Mouse (Mus musculus): ENCODE measurements around the gene Tmem178b.

Gene Tmem178b

DNA sequence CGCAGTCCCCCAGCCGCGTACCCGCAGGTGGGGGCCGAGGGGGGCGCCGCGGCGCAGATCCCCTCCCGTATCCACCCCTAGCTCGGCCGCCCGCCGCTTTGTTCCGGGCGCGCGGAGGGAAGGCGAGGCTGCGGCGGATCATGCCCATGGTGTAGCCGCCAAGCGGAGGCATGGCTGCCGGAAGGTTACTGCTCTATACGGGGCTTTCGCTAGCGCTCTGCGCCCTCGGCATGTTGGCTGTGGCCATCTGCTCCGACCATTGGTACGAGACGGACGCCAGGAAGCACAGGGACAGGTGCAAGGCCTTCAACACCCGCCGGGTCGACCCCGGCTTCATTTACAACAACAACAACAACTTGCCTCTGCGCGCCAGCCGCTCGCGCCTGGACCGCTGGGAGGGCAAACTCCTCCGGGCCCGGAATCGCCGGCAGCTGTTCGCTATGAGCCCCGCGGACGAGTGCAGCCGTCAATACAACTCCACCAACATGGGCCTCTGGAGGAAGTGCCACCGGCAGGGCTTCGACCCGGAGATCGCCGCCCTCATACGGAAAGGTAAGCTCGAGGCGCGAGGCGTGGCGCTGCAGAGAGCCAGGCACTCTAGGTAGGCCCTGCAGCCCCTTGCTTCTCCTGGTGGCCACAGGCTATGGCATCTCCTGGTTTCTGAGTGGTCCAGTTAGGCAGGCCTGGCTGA, at the start of gene Tmem178b:
Gene Tmem178b (plus strand): TSS at position 371 of the 691 bp plus-strand sequence.
- DNase-seq (ENCODE audit: low read depth): no peak

DNA sequence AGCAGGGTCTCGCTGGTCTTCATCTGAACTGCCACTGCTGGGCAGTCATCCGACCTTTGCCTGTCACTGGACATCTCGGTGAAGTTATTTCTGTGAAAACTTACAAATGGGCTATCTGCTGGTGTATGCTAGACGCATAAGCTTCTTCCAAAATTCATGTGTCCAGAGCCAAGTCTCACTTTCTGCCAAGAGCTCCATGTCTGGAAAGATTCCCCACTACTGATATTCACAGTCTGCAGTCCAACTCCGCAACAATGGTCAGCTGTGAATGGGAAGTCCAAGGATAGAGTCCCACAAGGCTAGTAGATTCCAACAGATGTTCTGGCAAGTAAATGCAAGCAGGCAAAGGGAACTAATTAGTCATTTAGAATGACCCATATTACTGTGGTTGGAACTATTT, 44.3 kb upstream of the Tmem178b start:
- DNase-seq (ENCODE audit: low read depth): no peak

DNA sequence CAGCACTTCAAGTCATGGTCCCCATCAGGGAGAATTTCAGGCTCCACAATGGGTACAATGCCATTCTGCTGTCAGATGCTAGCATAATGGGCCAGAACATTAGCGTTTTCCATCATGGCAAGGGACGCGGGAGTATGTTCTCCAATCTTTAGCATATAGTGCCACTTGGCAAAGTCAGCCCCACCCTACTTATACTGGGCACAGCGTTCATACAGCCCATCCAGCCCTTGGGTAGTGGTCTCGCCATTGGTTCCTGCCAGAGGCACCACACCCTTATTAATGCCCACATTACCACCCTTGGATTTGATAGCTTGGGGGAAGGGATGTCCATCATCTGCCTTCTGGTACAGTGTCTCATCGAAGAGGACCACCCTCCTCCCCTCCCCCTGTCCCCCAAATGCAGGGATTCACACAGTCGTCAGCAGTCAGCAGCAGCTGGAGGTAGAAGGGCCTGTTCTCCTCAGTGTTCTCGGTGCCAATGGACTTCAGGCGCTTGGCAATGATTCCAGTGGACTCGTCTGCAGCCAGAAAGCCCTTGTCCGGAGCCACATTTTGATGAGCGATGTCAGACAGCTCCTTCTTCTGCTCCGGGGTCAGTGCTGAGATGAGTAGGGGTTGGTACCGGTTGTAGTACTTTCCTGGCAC, 29.3 kb upstream of the Tmem178b start:
- DNase-seq (ENCODE audit: low read depth): no peak

DNA sequence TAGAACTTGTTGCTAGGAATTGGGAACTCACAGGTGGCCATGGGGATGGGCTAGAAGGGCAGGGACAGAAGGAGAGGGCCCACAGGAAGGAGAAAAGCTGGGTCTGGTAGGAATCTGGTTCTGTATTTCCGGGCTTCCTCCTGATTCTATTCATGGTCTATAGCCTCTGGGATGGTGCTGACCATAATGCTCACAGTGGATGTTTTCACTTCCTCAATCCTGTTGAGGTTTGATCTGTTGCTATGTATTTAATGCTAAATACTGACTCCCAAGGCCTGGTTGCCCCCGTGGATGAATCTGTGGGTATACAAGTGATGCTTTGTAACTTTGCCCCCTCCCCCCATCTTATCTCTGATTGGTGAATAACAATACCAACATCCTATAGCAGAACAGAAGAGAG, 25.5 kb upstream of the Tmem178b start:
- DNase-seq (ENCODE audit: low read depth): no peak

DNA sequence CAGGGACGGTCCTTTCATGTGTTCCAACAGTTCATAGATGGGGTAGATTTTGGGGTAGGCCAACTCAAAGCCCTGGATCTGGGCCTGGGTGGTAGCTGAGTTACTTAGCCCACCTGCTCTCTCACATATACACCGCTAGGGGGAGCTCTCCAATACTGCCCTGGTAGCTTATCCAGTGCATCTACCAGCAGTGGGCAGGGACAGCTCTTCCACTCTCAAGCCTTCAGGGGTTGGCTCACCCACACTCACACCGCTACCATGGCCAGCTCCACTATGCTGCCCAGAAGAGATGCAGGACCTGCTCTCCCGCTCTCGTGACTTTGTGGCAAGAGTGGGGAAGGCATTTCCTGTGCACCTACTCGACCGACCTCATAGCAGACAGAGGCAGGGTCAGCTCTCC, 24.3 kb upstream of the Tmem178b start:
- DNase-seq (ENCODE audit: low read depth): peak; percentile 8

DNA sequence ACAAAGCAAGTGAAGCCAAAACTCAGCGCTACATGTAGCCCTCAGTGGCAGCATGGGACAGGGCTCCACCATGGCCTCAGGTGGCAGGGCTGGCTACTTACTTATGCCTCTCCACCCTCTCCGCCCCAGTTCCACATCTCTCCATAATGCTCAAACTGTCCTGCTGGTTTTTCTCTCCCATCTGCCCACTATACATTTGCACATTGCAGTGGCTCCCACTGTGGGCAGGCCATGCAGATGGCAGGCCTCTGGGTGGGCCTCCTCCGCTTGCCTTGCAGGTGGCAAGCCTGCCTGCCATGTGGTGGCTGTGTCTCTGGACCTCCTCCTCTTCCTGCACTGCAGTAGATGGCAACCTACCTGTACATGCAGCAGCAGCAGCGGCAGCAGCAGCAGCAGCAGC, 23.4 kb upstream of the Tmem178b start:
- DNase-seq (ENCODE audit: low read depth): no peak

DNA sequence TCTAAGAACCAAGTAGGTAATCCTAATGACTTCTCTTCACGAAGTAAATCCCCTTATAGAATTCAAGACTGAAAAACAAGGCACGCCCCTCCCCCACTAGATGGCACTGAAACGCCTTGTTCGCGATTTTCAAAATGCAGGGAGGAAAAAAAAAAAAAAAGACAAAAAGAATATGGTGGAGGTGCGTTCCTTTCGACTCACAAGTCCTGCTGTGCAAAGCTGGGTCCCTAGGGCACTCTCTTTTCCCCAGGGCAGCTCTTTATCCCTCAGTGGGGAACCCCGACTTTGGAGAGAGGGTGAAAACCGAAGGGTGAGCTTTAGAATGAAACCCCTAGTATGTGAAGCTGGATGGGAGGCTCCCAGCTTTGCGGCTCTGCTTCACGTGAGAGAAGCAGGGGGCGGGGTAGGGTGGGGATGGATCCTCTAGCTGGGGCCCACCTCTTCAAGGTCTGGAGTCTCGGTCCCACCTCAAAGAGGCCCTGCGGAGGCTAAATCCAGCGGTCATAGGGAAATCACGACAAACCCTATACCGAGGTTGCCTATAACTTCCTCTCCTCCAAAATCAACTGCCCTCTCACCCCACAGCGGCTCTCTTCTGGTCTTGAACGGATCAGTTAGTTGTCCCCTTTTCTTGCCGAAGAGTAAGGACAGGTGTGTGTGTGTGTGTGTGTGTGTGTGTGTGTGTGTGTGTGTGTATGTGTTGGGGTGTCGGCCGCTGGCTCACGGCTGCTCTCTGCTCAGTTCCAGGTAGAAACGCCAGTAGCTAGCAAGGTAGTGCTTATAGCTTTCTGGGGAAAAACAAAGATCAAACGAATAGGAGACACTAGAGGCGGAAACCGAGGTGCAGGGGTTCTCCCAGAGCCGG, 2.6 kb upstream of the Tmem178b start:
- DNase-seq (ENCODE audit: low read depth): no peak

DNA sequence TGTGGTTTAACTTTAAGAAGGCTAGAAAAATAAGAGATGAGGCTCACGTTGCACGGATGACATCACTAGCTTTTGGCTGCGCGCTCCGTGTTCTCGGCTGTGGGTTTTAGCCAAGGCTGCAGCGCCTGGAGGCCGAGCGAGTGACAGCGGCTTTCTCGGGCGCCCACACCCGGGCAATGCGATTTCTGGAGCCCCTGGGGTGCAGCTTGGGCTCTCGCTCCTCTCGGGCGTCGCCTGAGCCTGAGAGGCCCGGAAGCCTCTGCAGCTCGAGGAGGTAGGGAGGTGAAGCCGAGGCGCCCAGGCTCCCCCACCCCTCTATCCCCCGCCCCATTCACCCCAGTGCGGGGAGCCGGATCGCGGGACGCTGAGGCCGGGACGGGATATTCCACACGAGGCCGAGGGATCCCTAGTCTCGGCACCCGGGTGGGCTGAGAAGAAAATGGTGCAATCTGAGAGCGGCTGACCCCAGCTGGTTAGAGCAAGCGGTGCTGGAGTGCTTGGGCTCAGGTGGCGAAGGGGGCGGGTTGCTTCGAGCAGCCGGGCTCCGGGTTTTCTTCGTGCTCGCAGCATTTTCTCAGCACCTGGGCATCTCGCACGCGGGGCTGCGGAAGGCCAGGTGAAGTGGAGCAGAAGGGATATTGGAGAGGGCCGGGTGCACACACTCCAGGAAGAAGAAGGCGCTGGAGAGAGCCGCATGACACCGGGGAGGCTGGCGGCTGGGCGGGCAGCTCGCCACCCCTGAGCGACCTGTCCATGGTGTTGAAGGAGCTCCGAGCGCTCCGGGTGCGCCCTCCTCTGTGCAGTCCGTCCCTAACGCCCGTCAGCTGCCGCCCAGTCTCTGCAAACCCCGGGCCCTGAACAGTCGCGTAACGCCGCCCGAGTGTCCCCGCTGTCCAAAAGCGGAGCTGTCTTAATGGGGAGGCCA, 1.4 kb upstream of the Tmem178b start:
- no peak for DNase-seq (ENCODE audit: low read depth)

DNA sequence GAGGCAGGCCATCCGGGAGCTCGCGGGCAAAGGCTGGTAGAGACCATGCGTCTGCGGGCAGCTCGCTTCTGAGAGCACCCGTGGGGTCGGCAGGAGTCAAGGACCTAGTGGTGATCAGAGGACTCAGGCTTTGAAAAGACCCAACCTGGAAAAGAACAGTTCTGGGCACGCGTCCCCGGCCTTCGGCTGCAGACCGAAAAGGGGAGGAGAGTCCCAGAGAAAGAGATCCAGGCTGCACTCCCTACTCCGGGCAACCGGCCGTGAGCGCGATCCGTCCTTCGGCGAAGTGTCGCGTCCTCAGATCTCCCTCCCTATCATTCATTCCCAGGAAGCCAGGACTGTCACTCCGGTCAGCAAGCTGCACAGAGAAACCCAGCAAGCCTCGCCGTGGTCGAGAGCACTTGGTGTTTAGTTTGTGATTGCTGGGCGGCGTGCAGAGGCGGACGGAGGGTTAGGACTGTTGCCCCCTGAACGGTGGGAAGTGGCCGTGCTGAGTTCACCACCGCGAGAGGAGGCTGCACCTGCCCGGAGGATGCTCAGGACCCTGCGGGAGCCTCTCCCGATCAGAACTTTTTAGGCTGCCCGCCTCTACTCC, 668 bp upstream of the Tmem178b start:
- no peak for DNase-seq (ENCODE audit: low read depth)

DNA sequence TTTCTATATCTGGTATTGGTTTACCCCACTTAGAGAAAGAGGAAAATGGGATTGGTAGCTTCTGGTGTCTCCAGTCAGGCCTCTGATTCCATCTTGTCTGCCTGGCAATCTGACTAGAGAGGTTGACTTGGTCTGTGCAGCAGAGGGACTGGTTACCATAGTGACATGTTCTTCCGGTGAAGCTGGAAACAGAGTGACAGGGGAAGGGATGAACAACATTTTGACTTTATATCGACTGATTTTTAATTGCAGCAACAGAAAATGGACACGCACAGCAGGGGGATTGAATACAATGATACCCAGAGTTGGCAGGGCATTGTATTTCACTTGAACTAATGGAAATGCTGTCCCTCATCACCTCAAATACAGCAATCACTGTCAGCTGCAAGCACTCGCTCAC, 2.1 kb downstream of the Tmem178b start:
- no peak for DNase-seq (ENCODE audit: low read depth)

DNA sequence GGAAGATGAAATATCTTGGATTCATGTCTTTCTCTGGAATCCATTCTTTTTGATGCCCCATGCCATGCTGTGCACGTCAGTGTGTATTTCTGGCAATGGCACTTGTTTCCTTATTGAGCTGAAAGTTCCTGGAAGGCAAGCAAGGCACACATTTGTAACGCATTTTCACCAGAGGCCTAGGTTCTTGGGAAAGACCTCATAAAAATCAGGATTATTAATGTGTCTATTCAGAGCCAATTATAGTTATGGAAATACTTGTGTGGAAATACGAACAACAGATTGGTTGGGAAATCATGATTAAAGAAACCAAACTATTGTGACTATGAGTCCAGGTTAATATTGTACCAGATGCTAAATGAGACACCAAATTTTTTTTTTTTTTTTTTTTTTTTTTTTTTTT, 3.4 kb downstream of the Tmem178b start:
- DNase-seq (ENCODE audit: low read depth): no peak

DNA sequence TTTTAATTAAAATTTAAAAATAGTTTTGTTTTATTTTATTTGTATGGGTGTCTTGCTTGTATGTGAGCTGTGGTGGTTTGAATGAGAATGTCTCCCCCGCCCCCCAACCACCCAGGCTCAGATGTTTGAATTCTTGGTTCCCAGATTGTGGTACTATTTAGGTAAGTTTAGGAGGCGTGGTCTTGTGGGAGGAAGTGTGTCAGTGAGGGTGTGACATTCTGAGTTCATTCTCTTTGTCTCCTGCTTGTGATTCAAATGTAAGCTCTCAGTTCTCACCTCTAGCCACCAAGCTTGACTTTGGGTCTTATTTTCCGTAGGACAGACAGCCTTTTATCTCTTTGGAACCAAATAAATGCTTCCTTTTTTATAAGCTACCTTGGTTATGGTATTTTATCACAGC, 17.7 kb downstream of the Tmem178b start:
- no peak for DNase-seq (ENCODE audit: low read depth)

DNA sequence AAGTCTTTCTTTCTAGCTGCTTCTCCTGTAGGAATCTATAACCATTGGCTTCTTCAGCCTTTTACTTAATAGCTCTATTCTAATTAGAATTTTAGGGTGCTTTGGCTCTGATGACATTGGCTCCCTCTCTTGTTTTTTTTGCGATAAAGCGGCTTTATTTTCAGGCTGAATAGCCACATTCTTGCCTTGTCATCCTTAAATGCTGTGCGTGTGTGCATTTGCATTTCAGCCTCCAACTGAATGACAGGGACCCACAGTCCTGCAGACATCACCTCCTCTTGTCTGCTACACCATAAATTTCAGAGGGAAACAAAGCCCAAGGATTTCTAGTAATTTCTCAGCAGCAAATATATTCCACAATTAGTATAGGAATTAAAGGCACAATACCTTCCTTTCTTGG, 23.4 kb downstream of the Tmem178b start:
- DNase-seq (ENCODE audit: low read depth): no peak

DNA sequence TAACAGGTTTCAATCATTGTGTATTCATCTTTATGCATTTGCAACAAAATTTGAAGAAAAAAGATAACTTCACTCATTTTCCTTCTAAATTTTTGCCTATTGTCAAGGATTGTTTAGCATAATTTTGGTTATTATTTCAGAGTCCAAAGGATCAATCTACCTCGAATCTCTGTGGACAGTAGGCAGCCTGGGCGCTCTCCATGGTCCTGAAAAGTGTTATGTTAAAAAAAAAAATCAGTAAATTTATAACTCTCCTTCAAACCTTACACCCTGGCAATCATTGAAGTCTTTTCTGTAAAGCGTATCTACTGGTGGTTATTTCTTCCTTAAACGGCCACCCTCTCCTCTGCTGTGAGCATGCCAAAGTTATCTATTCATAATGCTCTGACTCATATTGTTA, 26.2 kb downstream of the Tmem178b start:
- DNase-seq (ENCODE audit: low read depth): no peak

DNA sequence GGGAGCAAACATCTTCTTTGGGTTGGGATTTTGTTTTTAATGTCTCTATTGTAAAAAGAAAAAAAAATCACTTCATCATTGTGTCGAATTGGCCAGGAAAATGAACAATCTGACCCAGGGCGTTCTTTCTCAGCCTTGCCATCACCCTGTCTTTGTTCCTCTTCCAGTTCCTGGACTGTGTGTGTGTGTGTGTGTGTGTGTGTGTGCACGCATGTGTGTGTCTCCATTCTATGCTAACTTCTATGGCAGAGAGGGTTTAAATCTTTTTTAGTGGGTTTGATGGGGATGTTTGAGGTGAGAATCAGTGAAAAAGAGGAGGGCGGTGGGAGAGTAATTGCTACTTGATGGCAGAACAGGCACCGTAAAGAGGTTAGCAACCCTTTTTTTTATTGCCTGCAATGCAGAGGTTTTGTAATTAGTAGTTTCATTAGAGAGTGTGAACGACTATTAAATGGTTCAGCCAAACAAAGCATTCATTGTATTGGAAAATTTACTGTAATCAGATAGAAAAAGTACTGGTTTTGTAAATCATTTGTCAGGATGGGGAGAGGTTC, 30.2 kb downstream of the Tmem178b start:
- no peak for DNase-seq (ENCODE audit: low read depth)

DNA sequence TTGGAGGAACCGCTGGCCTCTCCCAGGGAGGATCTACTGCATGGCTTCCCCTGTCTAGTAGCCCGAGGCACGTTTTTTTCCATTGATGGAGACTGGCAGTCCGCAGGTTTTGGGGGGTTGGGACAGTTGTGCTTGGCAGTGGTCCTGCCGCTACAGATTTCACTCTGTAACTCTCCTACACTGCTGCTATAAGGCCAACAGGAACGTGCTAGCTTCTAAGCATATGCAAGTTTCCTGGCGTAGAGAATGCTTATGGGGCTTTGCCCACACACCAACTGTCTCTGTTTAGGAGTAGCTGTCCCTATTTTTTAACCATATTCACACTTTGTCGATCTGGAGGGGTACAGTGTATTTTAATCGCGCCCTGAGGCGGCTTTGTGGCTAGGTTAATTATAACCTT, 30.8 kb downstream of the Tmem178b start:
- no peak for DNase-seq (ENCODE audit: low read depth)

DNA sequence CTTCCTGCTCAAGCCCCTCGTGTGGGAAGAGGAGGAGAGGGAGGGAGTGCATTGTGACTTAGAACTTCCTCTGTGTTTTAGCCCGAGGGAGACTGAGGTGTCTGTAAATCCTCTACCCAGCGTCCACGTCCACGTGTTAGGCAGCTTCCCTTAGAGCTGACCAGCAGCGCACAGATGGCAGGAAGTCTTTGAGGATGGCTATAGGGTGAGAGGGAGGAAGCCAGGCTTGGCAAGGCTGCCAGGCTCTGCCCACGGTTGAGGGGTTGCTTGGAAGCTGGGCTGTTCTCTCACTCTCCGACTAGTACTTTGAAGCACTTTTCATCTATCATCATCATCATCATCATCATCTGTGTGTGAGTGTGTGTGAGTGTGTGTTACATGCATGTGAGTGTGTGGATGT, 41.9 kb downstream of the Tmem178b start:
- DNase-seq (ENCODE audit: low read depth): no peak

DNA sequence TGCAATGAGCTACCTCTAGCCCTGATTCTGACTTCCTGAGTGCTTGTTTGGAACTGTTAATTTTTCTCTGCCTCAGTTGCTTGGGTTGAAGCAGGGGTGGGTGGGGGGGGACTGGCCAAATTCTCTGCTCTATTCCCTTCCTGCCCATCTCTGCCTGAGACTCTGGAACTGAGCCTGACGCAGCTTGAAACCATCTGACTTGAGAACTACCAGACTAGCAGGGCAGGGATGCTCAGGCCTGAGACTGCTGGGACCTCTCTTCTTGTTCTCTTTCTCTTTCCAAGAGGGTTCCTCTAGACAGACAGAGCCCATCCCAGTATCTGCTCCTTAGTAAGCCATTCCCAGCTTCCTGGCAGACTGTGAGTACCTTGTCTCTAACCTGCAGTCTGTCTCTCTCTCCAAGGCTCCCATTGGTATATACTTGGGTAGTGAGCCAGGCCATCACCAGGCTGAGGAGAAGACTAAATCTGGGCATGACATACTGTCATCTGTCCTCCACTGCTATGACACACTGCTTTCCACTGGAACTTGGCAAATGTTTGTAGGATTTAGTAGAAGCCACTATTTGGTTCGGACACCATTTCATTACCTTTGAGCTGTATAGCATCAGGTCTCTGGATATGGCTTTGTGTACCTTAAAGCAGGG, 42.7 kb downstream of the Tmem178b start:
- DNase-seq (ENCODE audit: low read depth): no peak

DNA sequence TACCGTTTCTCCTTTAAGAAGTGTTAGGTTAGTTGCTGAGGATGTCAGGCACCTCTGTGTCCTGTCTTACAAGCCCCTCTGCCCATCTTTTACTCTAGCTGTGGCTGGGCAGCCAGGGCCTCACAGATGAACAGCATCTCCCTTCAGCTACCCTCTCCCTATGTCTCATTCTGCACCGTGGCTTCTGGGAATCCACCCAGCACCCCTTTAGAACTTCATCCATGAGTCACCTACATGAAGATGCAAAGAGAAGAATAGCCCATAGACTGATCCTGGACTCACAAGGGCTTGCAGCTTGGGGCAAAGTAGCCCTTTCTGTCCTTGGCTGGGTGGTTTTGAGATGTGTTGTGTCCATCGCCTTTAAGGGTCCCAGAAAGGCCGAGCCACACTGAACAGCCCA, 43.4 kb downstream of the Tmem178b start:
- DNase-seq (ENCODE audit: low read depth): no peak

DNA sequence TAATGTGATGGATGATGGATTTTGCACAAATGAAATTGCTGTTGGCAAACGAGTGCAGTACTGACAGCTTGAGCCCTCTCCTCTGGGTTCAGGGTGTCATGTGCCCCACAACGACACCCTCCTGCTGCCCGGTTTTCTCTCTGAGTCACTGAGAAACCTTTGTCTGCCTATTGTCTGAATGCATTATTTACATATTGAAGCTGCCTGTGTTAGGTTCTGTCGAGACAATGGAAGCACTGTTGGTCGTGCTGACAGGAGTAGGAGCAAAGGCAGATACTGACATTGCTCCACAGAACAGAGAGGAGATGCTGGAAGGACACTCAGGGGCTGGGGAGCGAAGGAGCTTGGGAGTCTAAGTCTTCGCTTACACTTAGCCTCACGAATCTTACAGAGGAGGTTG, 44.2 kb downstream of the Tmem178b start:
- no peak for DNase-seq (ENCODE audit: low read depth)

DNA sequence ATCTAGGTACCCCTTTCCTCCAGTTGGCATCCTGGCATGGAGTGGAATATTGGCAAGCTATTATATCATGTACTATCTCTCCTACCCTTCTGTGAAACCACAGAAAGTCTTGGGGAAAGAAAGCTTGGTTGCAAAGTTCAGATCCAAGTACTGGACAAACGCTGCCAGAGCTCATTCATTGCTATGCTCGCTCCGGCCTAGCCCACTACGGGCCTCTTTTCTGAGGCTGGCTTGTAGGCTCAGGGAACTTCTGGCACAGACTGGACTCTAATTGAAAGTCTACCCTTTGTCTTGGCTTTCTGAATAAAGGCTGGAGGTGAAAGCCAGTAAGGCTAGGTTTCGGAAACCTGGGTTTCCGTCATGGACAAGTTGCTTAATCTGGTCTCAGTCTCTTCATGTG, 44.7 kb downstream of the Tmem178b start:
- DNase-seq (ENCODE audit: low read depth): no peak

Data from naive thymus-derived CD4-positive, alpha-beta T cell, adult 2 months (primary cell).